Mouse (Mus musculus) liver, embryonic 12.5 days (tissue): ENCODE measurements around the gene Pcp2. TPM values are rescaled to one million over a fixed set of nuclear protein-coding genes. Genes with fewer than 3 reads are reported as not detected.

Experiments
- ATAC-seq: fragments of 200-750 bp; cut with Nextera tagmentation; 2 replicates; pipeline ENCODE4 v1.8.0; 2017; ENCODE audit warnings: moderate number of reproducible peaks, mild to moderate bottlenecking, moderate library complexity
- H3K27ac ChIP-seq: fragments of 300-500 bp; sonication (generic); 2 replicates; pipeline ENCODE4 v1.5.1; 2016; ENCODE audit warnings: mild to moderate bottlenecking
- H3K27me3 ChIP-seq: fragments of 300-500 bp; sonication (generic); replicated peaks from 2 replicates; pipeline ENCODE4 v1.6.1; 2016; ENCODE audit warnings: mild to moderate bottlenecking, moderate library complexity
- H3K36me3 ChIP-seq: fragments of 300-500 bp; sonication (generic); 2 replicates; pipeline ENCODE4 v1.6.1; 2016; ENCODE audit warnings: mild to moderate bottlenecking, moderate library complexity
- H3K4me1 ChIP-seq: fragments of 300-500 bp; sonication (generic); 2 replicates; pipeline ENCODE4 v1.6.1; 2016
- H3K4me2 ChIP-seq: fragments of 300-500 bp; sonication (generic); 2 replicates; pipeline ENCODE4 v1.6.1; 2016; ENCODE audit warnings: mild to moderate bottlenecking, moderate library complexity
- H3K4me3 ChIP-seq: fragments of 300-500 bp; sonication (generic); 2 replicates; pipeline ENCODE4 v1.5.1; 2016; ENCODE audit warnings: mild to moderate bottlenecking, moderate library complexity
- H3K9ac ChIP-seq: fragments of 300-500 bp; sonication (generic); 2 replicates; pipeline ENCODE4 v1.6.1; 2016; ENCODE audit warnings: mild to moderate bottlenecking, moderate library complexity
- H3K9me3 ChIP-seq: fragments of 300-500 bp; sonication (generic); replicated peaks from 2 replicates; pipeline ENCODE4 v1.6.1; 2016; ENCODE audit warnings: mild to moderate bottlenecking, moderate library complexity
- WGBS: fragments of 180-500 bp; shearing (Covaris S2); methylation state at CpG from one replicate; pipeline ENCODE4 v1.1.7; 2016; ENCODE audit not compliant: insufficient replicate concordance; 5-methylcytosine and 5-hydroxymethylcytosine counted together
- polyA plus RNA-seq: library from polyadenylated mRNA; unstranded; fragments of >200 nt; fragmentation: Nextera tagmentation; extraction: Ambion mirVana; gene quantifications from 2 replicates; pipeline ENCODE4 v1.2.1, GENCODE M21; 2016

Gene Pcp2
- polyA plus RNA-seq, 1 experiment from 2014 or later: 0.11 TPM

DNA sequence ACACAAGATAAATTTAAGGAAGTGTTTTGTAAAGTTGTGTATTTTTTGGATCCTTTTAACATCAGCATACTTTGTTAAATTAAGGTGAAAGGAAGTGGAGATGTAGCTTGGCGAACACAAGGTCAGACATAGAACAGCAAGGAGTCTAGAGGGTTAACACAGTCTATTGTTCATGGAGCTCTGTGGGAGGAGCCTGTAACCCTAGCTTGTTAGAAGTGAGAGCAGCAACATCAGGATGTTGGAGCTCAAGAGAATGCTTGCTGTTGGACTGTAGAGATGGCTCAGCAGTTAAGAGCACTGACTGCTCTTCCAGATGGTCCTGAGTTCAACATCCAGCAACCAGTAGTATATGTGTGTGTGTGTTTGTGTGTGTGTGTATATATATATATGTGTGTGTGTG, 23.6 kb upstream of the Pcp2 start:
- Histone ChIP-seq H3K27ac (no peak overlapping the region), H3K9me3 (no peaks in the 10 kb centered on the region), H3K4me3 (no peak overlapping the region), H3K27me3 (peaks cover 14% of the 10 kb centered on the region; the same call in 1 of the 2 replicates), H3K4me2 (peak overlapping the region; percentile 31), H3K36me3 (no peaks in the 10 kb centered on the region), H3K4me1 (no peaks in the 10 kb centered on the region), H3K9ac (no peak overlapping the region)
- no peak for ATAC-seq
- WGBS: 29% methylated on average over 1 of the region's 1 CpGs

DNA sequence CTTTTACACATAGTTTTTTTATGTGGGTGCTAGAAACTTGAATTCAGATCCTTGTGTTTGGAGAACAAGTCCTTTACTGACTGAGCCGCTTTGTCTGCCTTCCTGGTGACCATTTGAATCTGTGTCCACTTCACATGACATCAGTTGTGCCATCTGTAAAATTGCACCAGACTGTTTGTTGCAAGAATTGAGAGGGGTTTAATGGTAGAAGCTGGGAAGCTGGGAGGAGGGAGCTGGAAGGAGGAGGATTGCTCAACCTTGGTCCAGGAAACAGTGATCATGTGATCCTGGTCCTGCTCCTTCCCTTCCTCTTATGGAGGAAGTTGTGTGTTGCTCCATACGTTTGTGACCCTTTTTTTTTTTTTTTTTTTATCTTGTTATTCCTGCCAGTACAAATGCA, 22.9 kb upstream of the Pcp2 start:
- Histone ChIP-seq H3K4me1 (no peaks in the 10 kb centered on the region), H3K4me2 (no peak overlapping the region), H3K27ac (no peak overlapping the region), H3K9ac (no peak overlapping the region), H3K4me3 (no peak overlapping the region), H3K36me3 (peaks cover under 1% of the 10 kb centered on the region), H3K27me3 (peaks cover 14% of the 10 kb centered on the region; the same call in 1 of the 2 replicates), H3K9me3 (no peaks in the 10 kb centered on the region)
- ATAC-seq: no peak
- 62% methylated on average over 2 of the region's 2 CpGs for WGBS

DNA sequence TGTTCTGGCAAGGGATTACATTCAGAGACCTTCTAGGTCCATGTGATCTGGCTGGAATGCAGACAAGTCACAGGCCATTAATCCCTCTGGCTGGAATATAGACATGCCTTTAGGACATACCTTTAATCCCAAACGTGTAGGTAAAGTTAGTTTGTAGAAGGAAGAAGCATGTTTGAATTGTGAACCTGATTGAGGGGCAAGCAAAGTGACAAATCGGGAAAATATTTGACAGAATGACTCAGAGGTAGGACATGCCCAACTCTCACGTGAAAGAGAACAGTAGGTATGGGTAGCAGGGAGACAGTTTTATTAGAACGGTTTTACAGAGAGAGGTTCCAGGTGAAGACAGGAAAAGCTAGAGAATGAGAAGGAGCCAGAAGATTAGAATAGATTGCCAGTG, 22.2 kb upstream of the Pcp2 start:
- WGBS: 60% methylated on average over 4 of the region's 4 CpGs

DNA sequence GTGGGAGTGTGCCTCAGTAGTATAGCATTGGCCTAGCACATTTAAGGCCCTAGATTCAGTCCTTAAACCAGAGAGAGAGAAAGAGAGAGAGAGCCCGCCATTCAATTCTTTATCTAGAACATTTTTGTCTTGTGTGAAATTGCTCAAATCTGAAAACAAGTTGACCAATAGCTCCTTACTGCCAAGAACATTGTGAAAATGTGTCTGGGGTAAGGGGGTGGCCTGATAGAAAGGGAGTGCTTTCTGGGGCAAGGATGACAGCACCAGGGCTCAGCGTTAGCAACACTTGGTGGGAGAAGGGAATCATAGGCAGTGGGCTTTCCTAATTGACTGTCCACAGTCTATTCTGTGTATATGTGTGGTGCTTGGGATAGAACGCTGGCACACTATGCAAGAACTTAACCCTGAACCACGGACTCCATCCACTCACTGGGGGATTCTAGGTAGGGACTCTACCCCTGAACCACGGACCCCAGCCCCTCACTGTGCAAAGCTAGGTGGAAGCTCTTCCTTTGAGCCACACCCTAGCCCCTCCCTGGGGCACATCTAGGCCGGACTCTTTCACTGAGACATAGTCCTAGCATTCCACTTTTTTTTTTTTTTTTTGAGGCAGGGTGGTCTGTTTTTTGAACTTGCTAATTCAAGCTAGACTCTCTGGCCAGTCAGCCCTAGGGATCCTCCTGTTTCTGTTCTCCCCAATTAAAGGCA, 21.6 kb upstream of the Pcp2 start:
- Histone ChIP-seq H3K36me3 (peaks cover 13% of the 10 kb centered on the region), H3K4me3 (no peak overlapping the region), H3K27me3 (0 out of 2 replicates have a peak, but pooled peaks cover 6% of the 10 kb centered on the region), H3K9ac (no peak overlapping the region), H3K27ac (no peak overlapping the region), H3K4me1 (no peaks in the 10 kb centered on the region), H3K4me2 (no peak overlapping the region), H3K9me3 (no peaks in the 10 kb centered on the region)
- WGBS: 66% methylated on average over 6 of the region's 6 CpGs
- no peak for ATAC-seq

More for the DNA sequence above, 22.2 kb upstream of the Pcp2 start:
- Histone ChIP-seq H3K4me1 (no peaks in the 10 kb centered on the region), H3K9me3 (no peaks in the 10 kb centered on the region), H3K27me3 (peaks cover 11% of the 10 kb centered on the region; the same call in 1 of the 2 replicates), H3K36me3 (peaks cover 7% of the 10 kb centered on the region), H3K9ac (no peak overlapping the region), H3K27ac (no peak overlapping the region), H3K4me3 (no peak overlapping the region), H3K4me2 (no peak overlapping the region)
- ATAC-seq: no peak

DNA sequence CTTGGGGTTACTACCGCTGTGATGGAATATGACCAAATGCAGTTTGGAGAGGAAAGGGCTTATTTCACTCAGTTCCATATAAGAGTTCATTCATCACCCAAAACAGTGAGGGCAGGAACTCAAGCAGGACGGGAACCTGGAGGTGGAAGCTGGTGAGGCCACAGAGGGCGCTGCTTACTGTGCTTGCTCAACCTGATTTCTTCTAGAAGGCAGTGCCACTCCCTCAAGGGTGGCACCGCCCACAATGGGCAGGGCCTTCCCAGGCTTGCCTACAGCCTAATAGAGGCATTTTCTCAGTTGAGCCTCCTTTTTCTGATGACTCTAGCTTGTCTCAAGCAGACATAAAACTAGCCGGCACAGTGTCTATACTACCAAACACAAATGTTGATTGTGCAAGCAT, 20.5 kb upstream of the Pcp2 start:
- H3K4me2 ChIP-seq: no peak overlapping the region
- no peak overlapping the region for H3K27ac ChIP-seq
- no peaks in the 10 kb centered on the region for H3K9me3 ChIP-seq
- H3K36me3 ChIP-seq: peaks cover 25% of the 10 kb centered on the region
- 12% methylated on average over 5 of the region's 5 CpGs for WGBS
- no peak overlapping the region for H3K4me3 ChIP-seq
- 0 out of 2 replicates have a peak, but pooled peaks cover 4% of the 10 kb centered on the region for H3K27me3 ChIP-seq
- no peaks in the 10 kb centered on the region for H3K4me1 ChIP-seq
- H3K9ac ChIP-seq: no peak overlapping the region
- peak; percentile 78 for ATAC-seq

DNA sequence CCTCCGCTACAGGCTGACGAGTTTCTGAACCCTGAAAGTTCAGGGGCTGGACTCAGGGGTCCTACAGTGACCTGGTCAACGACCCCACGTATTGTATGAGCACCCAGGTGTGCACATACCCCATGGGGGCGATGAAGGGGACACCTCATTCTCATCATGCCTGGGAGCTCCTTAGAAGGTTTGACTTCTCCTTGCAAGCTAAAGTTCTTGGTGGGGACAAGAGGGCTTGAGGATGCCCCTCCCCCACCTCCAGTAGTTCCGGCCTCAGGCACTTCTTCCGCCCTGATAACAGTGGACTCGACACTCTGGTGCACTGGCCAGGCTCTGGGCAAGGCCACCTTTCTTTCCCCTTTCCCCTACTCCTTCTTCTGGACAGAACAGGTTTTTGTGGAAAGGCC, 6.1 kb upstream of the Pcp2 start:
- Histone ChIP-seq H3K27me3 (0 out of 2 replicates have a peak, but pooled peaks cover 4% of the 10 kb centered on the region), H3K9ac (peak overlapping the region; percentile 77), H3K4me3 (peak overlapping the region; percentile 80), H3K4me1 (peaks cover 23% of the 10 kb centered on the region), H3K9me3 (no peaks in the 10 kb centered on the region), H3K4me2 (peak overlapping the region; percentile 85), H3K27ac (peak overlapping the region; percentile 66), H3K36me3 (peaks cover 36% of the 10 kb centered on the region)
- WGBS: 2% methylated on average over 8 of the region's 8 CpGs
- peak; percentile 63 for ATAC-seq

DNA sequence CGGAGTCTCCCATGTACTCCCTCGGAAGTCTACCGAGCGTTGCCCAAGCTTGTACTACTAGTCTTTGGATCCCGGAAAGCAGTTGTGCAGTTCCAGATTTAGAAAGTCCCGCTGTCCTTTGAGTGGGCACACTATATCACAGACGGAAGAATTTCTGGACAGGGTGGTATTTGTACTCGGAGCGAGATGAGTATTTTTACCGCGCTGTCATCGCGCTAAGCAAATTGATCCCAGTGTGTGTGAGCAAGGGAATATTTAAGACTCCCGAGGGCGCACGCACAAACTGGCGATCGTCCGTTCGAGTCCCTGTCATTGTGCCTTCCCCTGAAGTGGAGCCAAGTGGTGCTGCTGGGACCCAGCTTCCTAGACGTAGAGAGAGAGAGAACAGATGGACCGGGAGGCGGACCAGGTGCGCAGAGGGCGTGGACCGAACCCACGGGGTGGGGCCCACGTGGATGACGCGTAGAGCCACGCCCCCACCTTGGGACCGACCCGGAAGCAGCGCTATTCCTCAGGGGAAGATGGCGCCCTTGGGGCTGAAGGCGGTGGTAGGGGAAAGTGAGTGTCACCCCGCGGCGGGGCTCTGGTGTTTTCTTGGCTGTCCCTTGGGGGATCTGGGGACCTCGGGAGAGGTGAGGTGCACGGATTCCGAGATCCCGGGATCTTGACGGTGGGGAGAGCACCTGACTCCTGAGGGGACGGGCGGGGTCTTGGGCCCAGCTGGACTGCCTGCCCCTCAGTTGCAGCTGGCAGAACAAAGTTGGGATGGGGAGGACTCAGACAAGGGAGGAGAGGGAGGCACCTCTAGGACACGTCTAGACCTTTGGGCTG, 5.5 kb upstream of the Pcp2 start, which contains the start of gene Stxbp2:
Gene Stxbp2 (plus strand): TSS at position 309 of the 831 bp plus-strand sequence.
- WGBS: 5% methylated on average over 47 of the region's 47 CpGs
- Histone ChIP-seq H3K27me3 (0 out of 2 replicates have a peak, but pooled peaks cover 4% of the 10 kb centered on the region), H3K4me2 (peak within 1 kb of the TSS; percentile 85), H3K4me3 (peak within 1 kb of the TSS; percentile 80), H3K36me3 (peaks cover 30% of the 10 kb centered on the region), H3K4me1 (peaks cover 23% of the 10 kb centered on the region), H3K9me3 (no peaks in the 10 kb centered on the region), H3K27ac (peak within 1 kb of the TSS; percentile 66), H3K9ac (peak within 1 kb of the TSS; percentile 77)
- ATAC-seq: peak; percentile 91

DNA sequence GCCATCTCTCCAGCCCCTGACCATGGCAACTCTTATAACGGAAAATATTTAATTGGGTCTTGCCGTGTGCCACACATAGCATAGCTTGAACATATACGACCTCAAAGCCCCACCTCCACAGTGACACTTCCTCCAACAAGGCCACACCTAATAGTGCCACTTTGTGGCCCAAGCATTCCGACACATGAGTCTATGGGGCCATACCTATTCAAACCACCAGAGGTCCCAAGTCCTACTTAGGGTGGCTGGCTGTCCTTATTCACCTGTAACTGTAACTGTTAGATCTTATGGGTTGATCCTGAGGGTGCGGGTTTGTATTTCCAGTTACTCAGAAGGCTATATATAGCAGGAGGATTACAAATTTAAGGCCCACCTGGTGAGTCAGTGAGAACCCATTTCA, 2.7 kb upstream of the Pcp2 start:
- Histone ChIP-seq H3K4me1 (peaks cover 23% of the 10 kb centered on the region), H3K9me3 (no peaks in the 10 kb centered on the region), H3K4me3 (no peak overlapping the region), H3K27me3 (0 out of 2 replicates have a peak, but pooled peaks cover 4% of the 10 kb centered on the region), H3K9ac (no peak overlapping the region), H3K27ac (no peak overlapping the region), H3K4me2 (no peak overlapping the region), H3K36me3 (peaks cover 2% of the 10 kb centered on the region)
- ATAC-seq: no peak
- WGBS: 34% methylated on average over 5 of the region's 5 CpGs

DNA sequence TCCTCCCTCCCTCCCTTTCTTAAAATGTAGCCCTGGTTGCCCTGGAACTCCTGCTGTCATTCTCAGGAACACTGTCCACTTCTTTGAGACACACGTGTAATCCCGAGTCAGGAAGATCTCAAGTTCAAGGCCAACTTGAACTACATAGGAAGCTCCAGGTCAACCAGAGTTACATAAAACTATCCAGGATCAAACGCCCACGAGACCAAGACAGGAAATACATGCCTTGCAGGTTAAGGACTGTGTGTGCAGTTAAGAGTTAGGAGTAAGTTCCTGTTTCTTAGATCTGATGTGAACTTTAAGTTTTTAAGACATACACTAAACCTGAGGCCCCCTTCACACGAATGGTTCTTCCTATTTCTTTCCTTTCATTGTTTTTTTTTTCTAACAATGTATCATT, 1.6 kb upstream of the Pcp2 start:
- Histone ChIP-seq H3K4me2 (no peak overlapping the region), H3K9me3 (no peaks in the 10 kb centered on the region), H3K4me1 (peaks cover 21% of the 10 kb centered on the region), H3K27me3 (0 out of 2 replicates have a peak, but pooled peaks cover 4% of the 10 kb centered on the region), H3K4me3 (no peak overlapping the region), H3K36me3 (no peaks in the 10 kb centered on the region), H3K27ac (no peak overlapping the region), H3K9ac (no peak overlapping the region)
- WGBS: 26% methylated on average over 5 of the region's 5 CpGs
- ATAC-seq: no peak

DNA sequence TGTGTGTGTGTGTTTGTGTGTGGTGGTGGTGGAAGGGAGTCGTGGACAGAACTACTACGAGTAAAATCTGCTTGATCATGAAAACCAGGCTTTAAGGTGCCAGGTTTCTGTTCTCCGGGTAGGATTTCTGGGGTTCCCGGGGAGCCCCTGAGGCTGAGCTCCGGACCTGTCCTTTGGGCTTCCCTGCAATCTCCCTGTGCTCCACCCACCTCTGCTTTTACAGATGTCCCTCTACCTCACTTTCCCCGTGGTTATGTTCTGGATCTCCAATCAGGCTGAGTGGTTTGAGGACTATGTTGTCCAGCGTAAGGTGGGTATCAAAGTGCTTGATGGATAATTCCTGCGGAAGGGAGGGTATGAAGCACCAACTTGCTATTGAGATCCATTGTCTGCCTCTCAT, 3.2 kb downstream of the Pcp2 start:
- Histone ChIP-seq H3K4me1 (peaks cover 21% of the 10 kb centered on the region), H3K4me3 (peak overlapping the region; percentile 80), H3K4me2 (peak overlapping the region; percentile 79), H3K9me3 (no peaks in the 10 kb centered on the region), H3K9ac (peak overlapping the region; percentile 77), H3K27ac (no peak overlapping the region), H3K36me3 (peaks cover 19% of the 10 kb centered on the region), H3K27me3 (no peaks in the 10 kb centered on the region)
- no peak for ATAC-seq
- 51% methylated on average over 8 of the region's 8 CpGs for WGBS

DNA sequence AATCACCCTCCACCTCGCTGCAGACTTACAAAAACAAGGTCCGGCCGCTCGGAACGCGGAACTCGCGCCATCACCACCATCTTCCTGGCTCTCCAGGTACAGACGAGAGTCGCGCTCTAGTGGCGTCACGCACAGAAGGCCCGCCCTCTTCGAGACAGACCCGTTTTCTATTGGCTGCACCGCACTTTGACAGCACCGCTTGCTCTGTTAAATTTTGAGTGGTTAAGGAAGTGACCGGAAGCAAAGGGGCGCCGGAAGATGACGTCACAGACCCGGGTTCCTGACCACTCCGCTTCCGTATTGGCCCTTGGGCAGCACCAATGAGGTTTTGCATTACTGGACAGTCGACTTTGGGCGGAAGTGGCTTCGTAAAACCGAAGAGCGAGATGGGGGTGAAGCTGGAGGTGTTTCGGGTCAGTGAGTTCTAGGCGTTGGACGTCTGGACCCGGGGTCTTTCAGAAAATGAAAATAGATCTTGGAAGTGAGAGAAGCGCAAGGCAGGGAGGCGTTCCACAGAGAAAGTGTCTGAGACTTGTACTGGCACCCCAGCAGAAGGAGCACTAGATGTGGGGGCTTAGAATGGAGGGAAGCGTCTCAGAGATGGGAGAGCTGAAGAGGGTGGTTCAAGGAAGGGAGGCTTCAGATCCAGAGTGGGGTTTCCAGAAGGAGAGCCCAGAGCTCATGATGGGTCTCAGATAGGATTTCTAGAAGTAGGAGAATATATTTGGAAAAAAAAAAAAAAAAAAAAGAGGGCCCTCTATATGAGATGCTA, 4.0 kb downstream of the Pcp2 start, which contains the start of the genes Xab2 and Pet100:
Gene Xab2 (minus strand): TSS at position 118 of the 772 bp plus-strand sequence.
Gene Pet100 (plus strand): TSS at position 350 of the 772 bp plus-strand sequence.
- Histone ChIP-seq H3K9me3 (no peaks in the 10 kb centered on the region), H3K27ac (no peak within 1 kb of the TSS), H3K9ac (peak within 1 kb of the TSS; percentile 77), H3K27me3 (no peaks in the 10 kb centered on the region), H3K36me3 (peaks cover 26% of the 10 kb centered on the region), H3K4me3 (peak within 1 kb of the TSS; percentile 80), H3K4me1 (peaks cover 21% of the 10 kb centered on the region), H3K4me2 (peak within 1 kb of the TSS; percentile 79)
- peak; percentile 97 for ATAC-seq
- under 1% methylated on average over 37 of the region's 37 CpGs for WGBS
